Mouse (Mus musculus): Measurements from ENCODE around the gene Clstn3. TPM values are rescaled to one million over a fixed set of nuclear protein-coding genes. Genes with fewer than 3 reads are reported as not detected.

The Clstn3 gene
- polyA plus RNA-seq, 1 experiment = 4.6 TPM

DNA sequence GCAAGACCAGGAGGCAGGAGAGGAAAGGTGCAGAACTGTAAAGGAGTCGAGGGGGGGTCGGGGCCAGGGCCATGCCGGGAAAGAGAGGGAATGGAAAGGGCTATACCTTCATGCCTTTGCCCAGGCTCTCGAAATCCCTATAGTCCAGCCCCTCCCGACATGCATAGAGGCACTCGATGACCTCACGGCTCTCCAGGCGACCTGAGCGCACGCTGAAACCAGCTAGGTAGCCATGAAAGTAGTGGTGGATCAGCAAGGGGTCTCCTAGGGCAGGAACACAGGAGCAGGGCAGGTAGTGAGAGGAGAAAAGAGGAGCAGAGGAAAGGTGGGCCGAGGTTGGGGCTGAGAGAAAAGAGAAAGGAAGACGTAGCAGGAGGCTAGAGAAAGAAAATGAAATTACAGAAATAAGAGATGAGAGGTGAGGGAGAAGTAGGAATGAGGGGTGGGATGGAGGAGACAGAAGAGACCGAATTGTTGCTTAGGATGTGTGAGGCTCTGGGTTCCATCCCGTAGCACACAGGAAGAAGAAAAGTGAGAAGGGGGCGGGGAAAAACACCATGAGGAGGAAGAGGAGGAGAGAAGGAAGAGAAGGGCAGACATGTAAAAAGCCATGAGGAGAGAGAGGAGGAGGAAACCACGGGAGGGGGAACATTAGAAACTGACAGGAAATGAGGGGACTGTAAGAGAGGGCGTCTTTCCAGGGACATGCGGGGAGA, 14.8 kb downstream of the Clstn3 start:
- H3K27ac ChIP-seq (ENCODE audit: control insufficient read depth, insufficient read depth, low read depth, low read length, poor library complexity) = no peak overlapping the region
- no peak overlapping the region for H3K4me3 ChIP-seq (replicated peaks; ENCODE audit: control insufficient read depth, low read depth, low read length)
- no peaks in the 10 kb centered on the region for H3K4me1 ChIP-seq (ENCODE audit: control insufficient read depth, insufficient read depth, low read length)
- TF ChIP-seq POLR2A (IDR thresholded peaks at IDR 0.05; ENCODE audit: borderline replicate concordance, control insufficient read depth, low read depth, low read length) (no peak), CTCF (IDR thresholded peaks at IDR 0.05; ENCODE audit: control insufficient read depth, insufficient read depth, low read length) (no peak)
- WGBS = 66% methylated on average over 18 of the region's 18 CpGs

DNA sequence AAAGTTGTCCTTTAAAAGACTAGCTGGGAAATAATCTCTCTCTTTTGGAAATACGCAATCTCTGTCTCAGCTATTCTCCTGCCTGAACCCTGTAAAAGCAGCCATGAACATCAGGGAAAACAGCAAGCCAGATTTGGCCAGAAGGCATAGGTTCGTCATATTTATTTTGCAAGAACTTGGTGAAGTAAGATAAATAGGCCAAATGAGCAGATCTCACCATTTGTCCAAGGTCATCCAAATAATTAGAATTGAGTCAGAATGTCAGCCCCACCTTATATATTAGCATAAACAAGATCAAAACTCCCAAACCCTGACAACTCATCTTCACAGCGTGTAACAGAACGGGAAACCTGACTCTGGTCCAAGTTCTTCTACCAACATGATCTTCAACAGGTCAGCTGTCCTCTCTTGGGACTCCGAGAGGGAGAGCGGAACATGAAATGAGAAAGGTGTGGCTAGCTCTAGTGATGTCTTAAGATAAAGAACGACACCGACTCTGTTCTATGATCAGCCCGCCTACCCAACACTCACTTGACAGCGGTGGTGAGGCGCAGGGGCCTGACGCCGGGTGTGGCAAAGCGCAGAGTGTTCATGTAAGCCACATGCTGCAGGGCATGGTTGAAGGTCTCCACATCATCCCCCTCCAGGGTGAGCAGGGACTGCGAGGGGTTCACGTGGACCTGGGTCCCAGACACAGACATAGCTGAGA, 15.5 kb downstream of the Clstn3 start:
- no peak for TF ChIP-seq POLR2A (IDR thresholded peaks at IDR 0.05; ENCODE audit: borderline replicate concordance, control insufficient read depth, low read depth, low read length)
- TF ChIP-seq CTCF (IDR thresholded peaks at IDR 0.05; ENCODE audit: control insufficient read depth, insufficient read depth, low read length) = no peak
- no peak overlapping the region for H3K4me3 ChIP-seq (replicated peaks; ENCODE audit: control insufficient read depth, low read depth, low read length)
- H3K4me1 ChIP-seq (ENCODE audit: control insufficient read depth, insufficient read depth, low read length) = no peaks in the 10 kb centered on the region
- WGBS = 85% methylated on average over 16 of the region's 16 CpGs
- H3K27ac ChIP-seq (ENCODE audit: control insufficient read depth, insufficient read depth, low read depth, low read length, poor library complexity) = no peak overlapping the region

DNA sequence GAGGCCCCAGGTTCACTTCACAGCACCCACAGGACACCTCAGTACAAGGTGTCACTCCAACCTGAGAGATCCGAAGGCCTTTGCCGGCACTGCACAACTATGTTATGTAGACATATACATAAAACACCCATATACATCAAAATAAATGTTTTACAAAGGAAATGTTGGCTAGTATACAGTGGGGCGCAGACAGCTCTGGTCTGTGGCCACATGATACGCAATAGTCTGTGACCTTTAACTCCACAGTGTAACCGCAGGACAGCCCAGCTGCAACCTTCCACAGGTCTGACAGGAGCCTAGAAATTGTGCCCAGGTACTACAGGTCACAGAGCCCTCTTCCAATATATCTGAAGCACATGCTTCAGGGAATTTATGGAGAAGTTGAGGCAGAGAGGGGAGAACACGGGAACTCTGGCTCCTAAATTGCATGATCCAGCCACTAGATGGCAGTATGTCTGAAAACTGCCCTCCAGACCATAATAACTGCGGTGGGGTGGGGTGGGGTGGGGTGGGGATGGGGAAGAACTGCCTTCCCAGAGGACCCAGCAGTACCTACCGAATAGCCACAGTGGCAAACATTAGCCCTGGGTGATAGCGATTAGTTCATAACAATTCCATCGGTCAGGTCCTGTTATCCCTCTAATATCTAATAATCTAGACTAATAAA, 16.3 kb downstream of the Clstn3 start:
- Histone ChIP-seq H3K4me1 (ENCODE audit: control insufficient read depth, insufficient read depth, low read length) (no peaks in the 10 kb centered on the region), H3K4me3 (replicated peaks; ENCODE audit: control insufficient read depth, low read depth, low read length) (no peak overlapping the region), H3K27ac (ENCODE audit: control insufficient read depth, insufficient read depth, low read depth, low read length, poor library complexity) (no peak overlapping the region)
- WGBS = 63% methylated on average over 10 of the region's 10 CpGs
- 0 out of 2 replicates have a peak, but pooled peaks have one; percentile 13 for TF ChIP-seq CTCF (IDR thresholded peaks at IDR 0.05; ENCODE audit: control insufficient read depth, insufficient read depth, low read length)
- TF ChIP-seq POLR2A (IDR thresholded peaks at IDR 0.05; ENCODE audit: borderline replicate concordance, control insufficient read depth, low read depth, low read length) = no peak

DNA sequence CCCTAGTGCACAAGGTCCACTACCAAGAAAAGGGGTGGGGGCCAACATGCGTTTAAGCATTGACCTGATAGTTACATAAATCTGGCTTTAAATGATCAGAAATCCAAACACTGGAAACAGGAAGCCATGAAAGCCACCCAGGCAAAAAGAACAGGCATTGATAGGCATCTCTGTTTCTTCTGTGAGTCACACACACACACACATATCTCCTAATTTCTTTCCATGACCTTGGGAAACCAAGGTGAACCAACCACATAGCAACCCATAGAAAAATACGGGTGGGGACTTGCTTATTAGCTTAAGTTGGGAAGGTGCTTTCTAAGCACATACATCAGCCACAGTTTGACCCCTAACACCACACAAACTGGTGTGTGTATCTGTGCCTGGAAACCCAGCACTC, 17.2 kb downstream of the Clstn3 start:
- TF ChIP-seq CTCF (IDR thresholded peaks at IDR 0.05; ENCODE audit: control insufficient read depth, insufficient read depth, low read length) (no peak), POLR2A (IDR thresholded peaks at IDR 0.05; ENCODE audit: borderline replicate concordance, control insufficient read depth, low read depth, low read length) (no peak)
- 69% methylated on average over 2 of the region's 2 CpGs for WGBS
- Histone ChIP-seq H3K27ac (ENCODE audit: control insufficient read depth, insufficient read depth, low read depth, low read length, poor library complexity) (no peak overlapping the region), H3K4me1 (ENCODE audit: control insufficient read depth, insufficient read depth, low read length) (no peaks in the 10 kb centered on the region), H3K4me3 (replicated peaks; ENCODE audit: control insufficient read depth, low read depth, low read length) (no peak overlapping the region)

DNA sequence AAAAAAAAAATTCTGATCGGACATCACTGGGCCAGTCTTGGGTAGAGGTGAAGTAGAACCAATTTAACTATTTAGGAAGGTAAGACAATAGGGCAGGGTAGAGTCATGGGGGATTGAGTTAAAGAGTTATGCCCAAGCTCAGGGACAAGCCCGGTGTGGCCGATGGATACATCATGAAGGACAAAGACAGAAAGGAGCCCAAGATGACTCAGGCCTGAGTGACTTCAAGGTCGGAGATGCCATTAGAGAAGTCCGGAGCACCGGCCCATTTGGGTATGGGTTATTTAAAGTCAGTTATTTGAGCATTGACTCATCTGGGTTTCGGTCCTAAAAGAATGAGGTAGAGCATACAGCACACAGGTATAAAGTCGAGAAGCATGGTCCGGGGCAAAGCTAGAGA, 18.1 kb downstream of the Clstn3 start:
- 91% methylated on average over 9 of the region's 9 CpGs for WGBS
- Histone ChIP-seq H3K4me3 (replicated peaks; ENCODE audit: control insufficient read depth, low read depth, low read length) (no peak overlapping the region), H3K4me1 (ENCODE audit: control insufficient read depth, insufficient read depth, low read length) (no peaks in the 10 kb centered on the region), H3K27ac (ENCODE audit: control insufficient read depth, insufficient read depth, low read depth, low read length, poor library complexity) (no peak overlapping the region)
- TF ChIP-seq POLR2A (IDR thresholded peaks at IDR 0.05; ENCODE audit: borderline replicate concordance, control insufficient read depth, low read depth, low read length) = no peak
- no peak for TF ChIP-seq CTCF (IDR thresholded peaks at IDR 0.05; ENCODE audit: control insufficient read depth, insufficient read depth, low read length)

DNA sequence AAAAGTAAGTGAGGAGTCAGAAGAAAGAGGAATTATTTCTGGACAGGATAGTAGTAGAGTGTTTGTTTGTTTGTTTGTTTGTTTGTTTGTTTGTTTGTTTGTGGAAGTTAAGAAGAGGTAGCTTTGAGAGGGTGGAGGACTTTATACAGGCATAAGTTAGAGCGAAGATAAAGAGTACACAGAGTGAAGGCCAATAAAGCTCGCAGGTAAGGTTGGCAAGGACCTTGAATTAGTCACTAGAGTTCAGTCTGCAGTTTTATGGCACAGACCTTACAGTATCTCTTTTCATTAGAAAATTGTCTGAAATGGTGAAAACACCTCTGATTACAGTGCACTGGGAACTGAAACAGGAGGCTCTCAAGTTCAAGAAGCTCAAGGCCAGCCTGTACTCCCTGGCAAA, 18.6 kb downstream of the Clstn3 start:
- no peak overlapping the region for H3K27ac ChIP-seq (ENCODE audit: control insufficient read depth, insufficient read depth, low read depth, low read length, poor library complexity)
- H3K4me3 ChIP-seq (replicated peaks; ENCODE audit: control insufficient read depth, low read depth, low read length) = no peak overlapping the region
- no peak for TF ChIP-seq CTCF (IDR thresholded peaks at IDR 0.05; ENCODE audit: control insufficient read depth, insufficient read depth, low read length)
- no peak for TF ChIP-seq POLR2A (IDR thresholded peaks at IDR 0.05; ENCODE audit: borderline replicate concordance, control insufficient read depth, low read depth, low read length)
- H3K4me1 ChIP-seq (ENCODE audit: control insufficient read depth, insufficient read depth, low read length) = no peaks in the 10 kb centered on the region
- 92% methylated on average over 2 of the region's 2 CpGs for WGBS

DNA sequence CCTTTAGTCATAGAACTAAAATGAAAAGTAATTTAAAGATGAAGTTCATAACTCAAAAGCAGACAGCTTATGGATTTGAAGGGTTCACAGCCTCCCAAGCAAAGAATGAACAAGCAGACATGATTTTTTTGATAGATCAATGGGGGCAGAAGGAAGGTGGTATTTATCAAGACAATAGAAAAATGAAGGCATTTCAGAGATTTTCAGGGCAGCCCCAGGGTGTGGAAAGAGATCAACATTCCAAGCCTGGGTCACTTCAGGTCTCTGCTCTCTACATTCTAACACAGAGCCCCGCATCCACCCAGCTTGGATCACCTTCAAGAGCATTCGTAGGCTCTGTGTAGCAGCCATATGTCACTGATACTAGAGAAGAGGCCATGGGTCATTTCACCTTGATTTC, 21.3 kb downstream of the Clstn3 start:
- WGBS = 92% methylated on average over 2 of the region's 2 CpGs
- TF ChIP-seq CTCF (IDR thresholded peaks at IDR 0.05; ENCODE audit: control insufficient read depth, insufficient read depth, low read length) = no peak
- TF ChIP-seq POLR2A (IDR thresholded peaks at IDR 0.05; ENCODE audit: borderline replicate concordance, control insufficient read depth, low read depth, low read length) = no peak
- H3K4me1 ChIP-seq (ENCODE audit: control insufficient read depth, insufficient read depth, low read length) = no peaks in the 10 kb centered on the region

DNA sequence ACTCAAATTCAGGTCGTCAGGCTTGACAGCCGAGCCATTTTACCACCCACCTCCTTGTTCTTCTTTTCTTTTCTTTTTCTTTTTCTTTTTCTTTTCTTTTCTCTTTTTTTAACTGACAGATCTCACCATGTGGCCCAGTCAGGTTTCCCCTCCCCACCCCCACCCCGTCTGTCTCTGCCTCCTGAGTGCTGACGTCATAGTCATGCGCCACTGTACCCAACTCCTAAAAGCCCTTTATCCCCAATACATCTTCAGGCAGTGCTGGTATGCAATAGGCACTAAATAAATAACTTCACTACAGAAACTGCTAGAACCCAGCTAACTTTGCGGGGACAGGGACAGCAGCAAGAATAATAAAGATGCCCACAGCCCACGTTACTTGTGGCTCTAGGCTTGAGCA, 28.3 kb downstream of the Clstn3 start:
- 84% methylated on average over 7 of the region's 7 CpGs for WGBS

More for the DNA sequence above, 21.3 kb downstream of the Clstn3 start:
- H3K4me3 ChIP-seq (replicated peaks; ENCODE audit: control insufficient read depth, low read depth, low read length) = no peak overlapping the region
- H3K27ac ChIP-seq (ENCODE audit: control insufficient read depth, insufficient read depth, low read depth, low read length, poor library complexity) = no peak overlapping the region

More for the DNA sequence above, 28.3 kb downstream of the Clstn3 start:
- TF ChIP-seq CTCF (IDR thresholded peaks at IDR 0.05; ENCODE audit: control insufficient read depth, insufficient read depth, low read length) (no peak), POLR2A (IDR thresholded peaks at IDR 0.05; ENCODE audit: borderline replicate concordance, control insufficient read depth, low read depth, low read length) (no peak)
- Histone ChIP-seq H3K4me3 (replicated peaks; ENCODE audit: control insufficient read depth, low read depth, low read length) (no peak overlapping the region), H3K4me1 (ENCODE audit: control insufficient read depth, insufficient read depth, low read length) (no peaks in the 10 kb centered on the region), H3K27ac (ENCODE audit: control insufficient read depth, insufficient read depth, low read depth, low read length, poor library complexity) (no peak overlapping the region)

Data from bone marrow, adult 2 months (tissue).